Mouse (Mus musculus) MEL (cell line): ENCODE data around the gene Olfr1344. TPM values are rescaled to one million over a fixed set of nuclear protein-coding genes. Genes with fewer than 3 reads are reported as not detected.

Experiments used
- DNase-seq: peaks from one replicate; pipeline ENCODE4 v3.0.0; 2011; ENCODE audit warnings: low read depth, low spot score
- H3K27ac ChIP-seq: 2 replicates; pipeline ENCODE4 v1.5.1; 2012; ENCODE audit warnings: low read depth, mild to moderate bottlenecking, control low read depth, low read length, moderate library complexity; ENCODE audit not compliant: control insufficient read depth
- H3K27me3 ChIP-seq, 2 experiments: fragments of 150-350 bp in 1 of 2; sonication (generic) in 1 of 2; 2 replicates each; pipeline ENCODE4 v1.6.1; 2012; ENCODE audit warnings: low read length in 2 of 2, mild to moderate bottlenecking in 2 of 2, improper control_type of control experiment in 1 of 2, moderate library complexity in 1 of 2; ENCODE audit not compliant: insufficient read depth in 2 of 2, control insufficient read depth in 1 of 2
- H3K36me3 ChIP-seq, 2 experiments: 2 replicates each; pipeline ENCODE4 v1.6.1; 2012 to 2014; ENCODE audit warnings: low read length in 2 of 2, improper control_type of control experiment in 1 of 2, inconsistent platforms in 1 of 2, mild to moderate bottlenecking in 1 of 2; ENCODE audit not compliant: insufficient read depth in 2 of 2, control insufficient read depth in 1 of 2
- H3K4me1 ChIP-seq, 2 experiments: fragments of 150-350 bp in 1 of 2; sonication (generic) in 1 of 2; 2 replicates each; pipeline ENCODE4 v1.6.1; 2012; ENCODE audit warnings: low read length in 2 of 2, improper control_type of control experiment in 1 of 2, mild to moderate bottlenecking in 1 of 2; ENCODE audit not compliant: insufficient read depth in 2 of 2, control insufficient read depth in 1 of 2
- H3K4me3 ChIP-seq, 2 experiments: fragments of 150-350 bp in 1 of 2; sonication (generic) in 1 of 2; 2 replicates each; pipeline ENCODE4 v1.5.1; 2012; ENCODE audit warnings: low read depth in 2 of 2, low read length in 2 of 2, mild to moderate bottlenecking in 2 of 2, moderate library complexity in 2 of 2, control low read depth in 1 of 2, improper control_type of control experiment in 1 of 2; ENCODE audit not compliant: control insufficient read depth in 1 of 2, insufficient read depth in 1 of 2
- H3K79me2 ChIP-seq: 2 replicates; pipeline ENCODE4 v1.6.1; 2012; ENCODE audit warnings: mild to moderate bottlenecking, low read length, moderate library complexity; ENCODE audit not compliant: control insufficient read depth, poor library complexity, insufficient read depth
- H3K9ac ChIP-seq: 2 replicates; pipeline ENCODE4 v1.6.1; 2012; ENCODE audit warnings: low read depth, mild to moderate bottlenecking, control low read depth, low read length, moderate library complexity; ENCODE audit not compliant: control insufficient read depth, poor library complexity, severe bottlenecking
- H3K9me3 ChIP-seq: fragments of 150-350 bp; sonication (generic); replicated peaks from 2 replicates; pipeline ENCODE4 v1.6.1; 2012; ENCODE audit warnings: mild to moderate bottlenecking, low read length, improper control_type of control experiment, moderate library complexity; ENCODE audit not compliant: insufficient read depth
- BHLHE40 ChIP-seq: IDR thresholded peaks from 2 replicates; pipeline ENCODE4 v1.6.1; 2012; ENCODE audit warnings: low read depth, mild to moderate bottlenecking, inconsistent platforms, low read length, improper control_type of control experiment, borderline replicate concordance
- CHD2 ChIP-seq: IDR thresholded peaks from 2 replicates; pipeline ENCODE4 v1.6.1; 2011; ENCODE audit warnings: low read length, improper control_type of control experiment
- ELF1 ChIP-seq: IDR thresholded peaks from 2 replicates; pipeline ENCODE4 v1.6.1; 2014; ENCODE audit warnings: low read depth, mild to moderate bottlenecking, inconsistent platforms, low read length, improper control_type of control experiment, moderate library complexity
- EP300 ChIP-seq, 2 experiments: IDR thresholded peaks; 2 replicates each; pipeline ENCODE4 v1.6.1; 2011; ENCODE audit warnings: improper control_type of control experiment in 2 of 2, low read length in 2 of 2, low read depth in 1 of 2, mild to moderate bottlenecking in 1 of 2
- GABPA ChIP-seq: IDR thresholded peaks from 2 replicates; pipeline ENCODE4 v1.6.1; 2012; ENCODE audit warnings: low read depth, mild to moderate bottlenecking, inconsistent platforms, low read length, improper control_type of control experiment, moderate library complexity
- HCFC1 ChIP-seq: IDR thresholded peaks from 2 replicates; pipeline ENCODE4 v1.6.1; 2012; ENCODE audit warnings: low read depth, mild to moderate bottlenecking, inconsistent platforms, low read length, improper control_type of control experiment, moderate library complexity
- KAT2A ChIP-seq: conservative IDR thresholded peaks from 2 replicates; pipeline ENCODE4 v1.6.1; 2012; ENCODE audit warnings: low read depth, low read length, improper control_type of control experiment, inconsistent platforms
- MAX ChIP-seq: IDR thresholded peaks from 2 replicates; pipeline ENCODE4 v1.6.1; 2011; ENCODE audit warnings: low read length, improper control_type of control experiment
- MEF2A ChIP-seq: IDR thresholded peaks from 2 replicates; pipeline ENCODE4 v1.6.1; 2014; ENCODE audit warnings: low read depth, mild to moderate bottlenecking, inconsistent platforms, low read length, improper control_type of control experiment; ENCODE audit not compliant: poor library complexity, insufficient replicate concordance, severe bottlenecking; ENCODE audit errors: extremely low read depth
- MXI1 ChIP-seq: IDR thresholded peaks from 2 replicates; pipeline ENCODE4 v1.6.1; 2011; ENCODE audit warnings: mild to moderate bottlenecking, low read depth, low read length, improper control_type of control experiment
- MYC ChIP-seq: IDR thresholded peaks from 2 replicates; pipeline ENCODE4 v1.6.1; 2011; ENCODE audit warnings: low read depth, mild to moderate bottlenecking, low read length, improper control_type of control experiment, moderate library complexity
- NELFE ChIP-seq: IDR thresholded peaks from 2 replicates; pipeline ENCODE4 v1.6.1; 2011; ENCODE audit warnings: low read depth, low read length, improper control_type of control experiment
- NRF1 ChIP-seq: IDR thresholded peaks from 2 replicates; pipeline ENCODE4 v1.6.1; 2014; ENCODE audit warnings: low read depth, mild to moderate bottlenecking, inconsistent platforms, low read length, improper control_type of control experiment, moderate library complexity; ENCODE audit not compliant: poor library complexity, insufficient read depth, severe bottlenecking
- POLR2A ChIP-seq, 2 experiments: IDR thresholded peaks; 2 replicates each; pipeline ENCODE4 v1.6.1; 2011 to 2012; ENCODE audit warnings: low read length in 2 of 2, mild to moderate bottlenecking in 2 of 2, control low read depth in 1 of 2, improper control_type of control experiment in 1 of 2, low read depth in 1 of 2, moderate library complexity in 1 of 2; ENCODE audit not compliant: control insufficient read depth in 1 of 2, insufficient read depth in 1 of 2, poor library complexity in 1 of 2
- POLR2AphosphoS2 ChIP-seq: IDR thresholded peaks from 2 replicates; pipeline ENCODE4 v1.6.1; 2011; ENCODE audit warnings: low read length, improper control_type of control experiment
- POLR2AphosphoS5 ChIP-seq: IDR thresholded peaks from 2 replicates; pipeline ENCODE4 v1.6.1; 2012; ENCODE audit warnings: low read depth, borderline replicate concordance, mild to moderate bottlenecking, inconsistent platforms, low read length, moderate library complexity, mixed read lengths
- RAD21 ChIP-seq: IDR thresholded peaks from 2 replicates; pipeline ENCODE4 v1.6.1; 2011; ENCODE audit warnings: mild to moderate bottlenecking, low read depth, low read length, improper control_type of control experiment
- RCOR1 ChIP-seq: IDR thresholded peaks from 2 replicates; pipeline ENCODE4 v1.6.1; 2012; ENCODE audit warnings: low read depth, mild to moderate bottlenecking, inconsistent platforms, low read length, improper control_type of control experiment
- SIN3A ChIP-seq: IDR thresholded peaks from 2 replicates; pipeline ENCODE4 v1.6.1; 2012; ENCODE audit warnings: low read length, improper control_type of control experiment, inconsistent platforms
- SMC3 ChIP-seq: IDR thresholded peaks from 2 replicates; pipeline ENCODE4 v1.6.1; 2011; ENCODE audit warnings: low read depth, low read length, improper control_type of control experiment
- TBP ChIP-seq: IDR thresholded peaks from 2 replicates; pipeline ENCODE4 v1.8.0; 2011; ENCODE audit warnings: low read depth, low read length, improper control_type of control experiment
- USF2 ChIP-seq, 2 experiments: IDR thresholded peaks; 2 replicates each; pipeline ENCODE4 v1.6.1; 2011 to 2012; ENCODE audit warnings: improper control_type of control experiment in 2 of 2, low read length in 2 of 2, borderline replicate concordance in 1 of 2, inconsistent platforms in 1 of 2, low read depth in 1 of 2, mild to moderate bottlenecking in 1 of 2; ENCODE audit not compliant: insufficient read depth in 1 of 2
- ZC3H11A ChIP-seq: IDR thresholded peaks from 2 replicates; pipeline ENCODE4 v1.6.1; 2012; ENCODE audit warnings: low read depth, mild to moderate bottlenecking, inconsistent platforms, low read length, improper control_type of control experiment
- ZKSCAN1 ChIP-seq: IDR thresholded peaks from 2 replicates; pipeline ENCODE4 v1.6.1; 2012; ENCODE audit warnings: low read depth, mild to moderate bottlenecking, inconsistent platforms, low read length, improper control_type of control experiment, moderate library complexity
- ZMIZ1 ChIP-seq: IDR thresholded peaks from 2 replicates; pipeline ENCODE4 v1.6.1; 2012; ENCODE audit warnings: low read depth, mild to moderate bottlenecking, inconsistent platforms, low read length, improper control_type of control experiment, moderate library complexity
- ZNF384 ChIP-seq: IDR thresholded peaks from 2 replicates; pipeline ENCODE4 v1.6.1; 2012; ENCODE audit warnings: low read depth, mild to moderate bottlenecking, inconsistent platforms, low read length, improper control_type of control experiment
- polyA plus RNA-seq, 2 experiments: library from polyadenylated mRNA; stranded (reverse) in 1 of 2; unstranded in 1 of 2; fragments of >175 nt in 1 of 2; fragments of >200 nt in 1 of 2; gene quantifications; 2 replicates each; pipeline versions ENCODE4 v1.2.1 to v1.2.4; 2012; ENCODE audit warnings: low replicate concordance in 2 of 2, low read depth in 1 of 2; ENCODE audit not compliant: insufficient read length in 2 of 2, insufficient read depth in 1 of 2, missing spikeins in 1 of 2
- total RNA-seq: library from RNA; depleted of rRNA; stranded (reverse); fragments of 300-350 nt; gene quantifications from 2 replicates; pipeline ENCODE4 v1.2.3, GENCODE M21; 2012; rRNA removed

The Olfr1344 gene
- total RNA-seq (not detected in 2 replicates), polyA plus RNA-seq (not detected)

DNA sequence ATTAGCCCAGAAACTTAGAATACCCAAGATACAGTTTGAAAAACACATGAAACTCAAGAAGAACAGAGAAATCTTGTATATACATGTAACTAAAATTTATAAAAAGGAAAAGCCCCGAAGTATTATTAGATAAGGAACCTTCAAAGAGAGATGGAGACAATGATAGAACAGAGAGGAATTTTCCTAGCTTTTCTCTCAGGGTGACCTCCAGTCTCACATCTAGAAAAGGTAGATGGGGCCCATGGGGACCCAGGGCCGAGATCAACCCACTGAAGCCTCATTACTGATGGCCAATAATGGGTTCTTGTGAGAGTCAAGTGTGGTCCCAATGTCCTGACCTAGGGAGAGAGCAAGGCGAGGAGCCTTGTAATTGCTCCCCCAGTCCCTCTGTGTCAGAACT lies at the start of gene Olfr1344:
Gene Olfr1344 (plus strand): TSS at position 301 of the 400 bp plus-strand sequence.
- H3K9ac ChIP-seq = no peak within 1 kb of the TSS
- H3K36me3 ChIP-seq = no peaks in the 10 kb centered on the region
- H3K4me1 ChIP-seq = no peaks in the 10 kb centered on the region
- H3K79me2 ChIP-seq = no peaks in the 10 kb centered on the region
- no peak within 1 kb of the TSS for H3K4me3 ChIP-seq
- no peak for DNase-seq
- H3K9me3 ChIP-seq = no peaks in the 10 kb centered on the region
- no peaks in the 10 kb centered on the region for H3K27me3 ChIP-seq
- no peak within 1 kb of the TSS for H3K27ac ChIP-seq
- no peak for TF ChIP-seq ZMIZ1
- TF ChIP-seq ZC3H11A = no peak
- TF ChIP-seq MEF2A = no peak
- no peak for TF ChIP-seq BHLHE40
- no peak for TF ChIP-seq ZNF384
- no peak for TF ChIP-seq POLR2AphosphoS5
- no peak for TF ChIP-seq GABPA
- TF ChIP-seq ELF1 = no peak
- TF ChIP-seq NRF1 = no peak
- no peak for TF ChIP-seq MYC
- TF ChIP-seq CHD2 = no peak
- TF ChIP-seq MXI1 = no peak
- TF ChIP-seq EP300 (IDR thresholded peaks at IDR 0.05; ENCODE audit: low read depth in 1 of 2, low read length in 2 of 2) = no peak
- TF ChIP-seq HCFC1 = no peak
- no peak for TF ChIP-seq SMC3
- TF ChIP-seq RAD21 = no peak
- no peak for TF ChIP-seq POLR2AphosphoS2
- TF ChIP-seq MAX = no peak
- TF ChIP-seq RCOR1 = no peak
- no peak for TF ChIP-seq TBP

DNA sequence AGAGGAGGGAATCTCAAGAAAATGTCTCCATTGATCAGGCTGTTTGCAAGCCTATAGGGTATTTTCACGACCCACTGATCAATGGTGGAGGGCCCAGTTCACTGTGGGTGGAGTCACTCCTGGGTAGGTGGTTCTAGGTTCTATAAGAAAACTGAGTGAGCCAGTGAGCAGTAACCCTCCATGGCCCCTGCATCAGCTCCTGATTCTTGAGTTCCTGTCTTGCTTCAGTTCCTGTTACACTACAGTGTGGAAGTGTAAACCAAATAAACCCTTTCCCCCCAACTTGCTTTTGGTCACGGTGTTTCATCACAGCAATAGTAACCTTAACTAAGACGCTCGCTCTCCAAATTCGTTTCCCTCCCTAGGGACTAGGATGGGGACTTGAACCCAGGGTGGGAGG lies 49.5 kb upstream of the Olfr1344 start:
- TF ChIP-seq USF2 (IDR thresholded peaks at IDR 0.05; ENCODE audit: borderline replicate concordance in 1 of 2, insufficient read depth in 1 of 2, low read depth in 1 of 2, low read length in 2 of 2) (no peak), MEF2A (no peak), POLR2A (IDR thresholded peaks at IDR 0.05; ENCODE audit: control insufficient read depth in 1 of 2, insufficient read depth in 1 of 2, low read depth in 1 of 2, low read length in 2 of 2, poor library complexity in 1 of 2) (no peak), ZNF384 (no peak), NELFE (no peak), SMC3 (no peak), POLR2AphosphoS2 (no peak), RCOR1 (no peak), SIN3A (no peak), ZKSCAN1 (no peak), POLR2AphosphoS5 (no peak), KAT2A (no peak), ZMIZ1 (no peak), ELF1 (no peak)
- Histone ChIP-seq H3K9me3 (no peaks in the 10 kb centered on the region), H3K79me2 (no peaks in the 10 kb centered on the region), H3K27ac (no peak overlapping the region), H3K4me1 (peaks cover 0 to 3% of the 10 kb centered on the region in 2 experiments; a peak in 2 of 4 replicates), H3K36me3 (no peaks in the 10 kb centered on the region; a peak in 1 of 4 replicates), H3K4me3 (no peak overlapping the region), H3K9ac (no peak overlapping the region), H3K27me3 (no peaks in the 10 kb centered on the region)
- no peak for DNase-seq
